Mouse (Mus musculus): Measurements from ENCODE around the gene Pygb. TPM values are rescaled to one million over a fixed set of nuclear protein-coding genes. Genes with fewer than 3 reads are reported as not detected.
A peak's percentile ranks its signal among the peaks of the same experiment; 100 is the strongest.

Pygb gene
- polyA plus RNA-seq, 1 experiment from 2014 or later, result 89.9 TPM

- Histone ChIP-seq H3K36me3 (peaks cover 93% of the 10 kb centered on the region), H3K4me3 (no peak overlapping the region), H3K9ac (no peak overlapping the region), H3K4me2 (replicated peaks) (no peak overlapping the region), H3K4me1 (no peaks in the 10 kb centered on the region), H3K27ac (no peak overlapping the region), H3K9me3 (no peaks in the 10 kb centered on the region), H3K27me3 (no peaks in the 10 kb centered on the region)
- 90% methylated on average over 4 of the region's 4 CpGs for WGBS
- ATAC-seq (ENCODE audit: insufficient number of reproducible peaks, insufficient read depth, low FRiP score, low TSS enrichment), result no peak
Measured at GRCm38 (mm10) chr2:150828654-150829053, 42.1 kb downstream of the Pygb start.

- 89% methylated on average over 2 of the region's 2 CpGs for WGBS
- no peak overlapping the region for H3K4me3 ChIP-seq
- no peak overlapping the region for H3K27ac ChIP-seq
- no peaks in the 10 kb centered on the region for H3K4me1 ChIP-seq
- H3K4me2 ChIP-seq (replicated peaks), result no peak overlapping the region
- H3K9me3 ChIP-seq, result no peaks in the 10 kb centered on the region
- H3K27me3 ChIP-seq, result no peaks in the 10 kb centered on the region
- ATAC-seq (ENCODE audit: insufficient number of reproducible peaks, insufficient read depth, low FRiP score, low TSS enrichment), result no peak
- H3K36me3 ChIP-seq, result peaks cover 88% of the 10 kb centered on the region
- no peak overlapping the region for H3K9ac ChIP-seq
Measured at GRCm38 (mm10) chr2:150830011-150830410, 43.5 kb downstream of the Pygb start.

- 92% methylated on average over 3 of the region's 3 CpGs for WGBS
- Histone ChIP-seq H3K27me3 (no peaks in the 10 kb centered on the region), H3K36me3 (peaks cover 85% of the 10 kb centered on the region), H3K4me3 (no peak overlapping the region), H3K9me3 (no peaks in the 10 kb centered on the region), H3K4me2 (replicated peaks) (no peak overlapping the region), H3K4me1 (no peaks in the 10 kb centered on the region), H3K27ac (no peak overlapping the region), H3K9ac (no peak overlapping the region)
- no peak for ATAC-seq (ENCODE audit: insufficient number of reproducible peaks, insufficient read depth, low FRiP score, low TSS enrichment)
Measured at GRCm38 (mm10) chr2:150830911-150831441, 44.4 kb downstream of the Pygb start.

- no peak for ATAC-seq (ENCODE audit: insufficient number of reproducible peaks, insufficient read depth, low FRiP score, low TSS enrichment)
- no peak overlapping the region for H3K27ac ChIP-seq
- H3K4me2 ChIP-seq (replicated peaks), result no peak overlapping the region
- no peak overlapping the region for H3K4me3 ChIP-seq
- peaks cover 78% of the 10 kb centered on the region for H3K36me3 ChIP-seq
- H3K9me3 ChIP-seq, result no peaks in the 10 kb centered on the region
- H3K27me3 ChIP-seq, result no peaks in the 10 kb centered on the region
- no peak overlapping the region for H3K9ac ChIP-seq
- WGBS, result 89% methylated on average over 7 of the region's 7 CpGs
- no peaks in the 10 kb centered on the region for H3K4me1 ChIP-seq
Measured at GRCm38 (mm10) chr2:150832029-150832428, 45.5 kb downstream of the Pygb start.

- Histone ChIP-seq H3K27me3 (no peaks in the 10 kb centered on the region), H3K4me2 (replicated peaks) (no peak overlapping the region), H3K36me3 (peaks cover 61% of the 10 kb centered on the region), H3K4me3 (no peak overlapping the region), H3K27ac (no peak overlapping the region), H3K9ac (no peak overlapping the region), H3K9me3 (no peaks in the 10 kb centered on the region), H3K4me1 (no peaks in the 10 kb centered on the region)
- no peak for ATAC-seq (ENCODE audit: insufficient number of reproducible peaks, insufficient read depth, low FRiP score, low TSS enrichment)
- WGBS, result 93% methylated on average over 7 of the region's 7 CpGs
Measured at GRCm38 (mm10) chr2:150834616-150835015, 48.1 kb downstream of the Pygb start.

GRCm38 (mm10) chr2:150835975-150836374 lies 49.4 kb downstream of the Pygb start:
- no peaks in the 10 kb centered on the region for H3K9me3 ChIP-seq
- H3K4me2 ChIP-seq (replicated peaks), result no peak overlapping the region
- WGBS, result 93% methylated on average over 4 of the region's 4 CpGs
- H3K9ac ChIP-seq, result no peak overlapping the region
- no peaks in the 10 kb centered on the region for H3K4me1 ChIP-seq
- peaks cover 49% of the 10 kb centered on the region for H3K36me3 ChIP-seq
- H3K27ac ChIP-seq, result no peak overlapping the region
- no peaks in the 10 kb centered on the region for H3K27me3 ChIP-seq
- no peak for ATAC-seq (ENCODE audit: insufficient number of reproducible peaks, insufficient read depth, low FRiP score, low TSS enrichment)
- H3K4me3 ChIP-seq, result no peak overlapping the region

- no peak for ATAC-seq (ENCODE audit: insufficient number of reproducible peaks, insufficient read depth, low FRiP score, low TSS enrichment)
- Histone ChIP-seq H3K9me3 (no peaks in the 10 kb centered on the region), H3K27me3 (no peaks in the 10 kb centered on the region), H3K4me1 (no peaks in the 10 kb centered on the region), H3K9ac (no peak overlapping the region), H3K4me2 (replicated peaks) (no peak overlapping the region), H3K4me3 (no peak overlapping the region), H3K27ac (no peak overlapping the region), H3K36me3 (peaks cover 40% of the 10 kb centered on the region)
- WGBS, result 77% methylated on average over 15 of the region's 15 CpGs
Measured at GRCm38 (mm10) chr2:150836906-150837305, 50.4 kb downstream of the Pygb start.

GRCm38 (mm10) chr2:150837781-150838180 lies 51.2 kb downstream of the Pygb start:
- H3K4me3 ChIP-seq, result no peak overlapping the region
- H3K4me1 ChIP-seq, result no peaks in the 10 kb centered on the region
- ATAC-seq (ENCODE audit: insufficient number of reproducible peaks, insufficient read depth, low FRiP score, low TSS enrichment), result 0 out of 2 replicates have a peak, but pooled peaks have one; percentile 32
- H3K9ac ChIP-seq, result no peak overlapping the region
- H3K9me3 ChIP-seq, result no peaks in the 10 kb centered on the region
- H3K36me3 ChIP-seq, result peaks cover 32% of the 10 kb centered on the region
- no peak overlapping the region for H3K4me2 ChIP-seq (replicated peaks)
- H3K27me3 ChIP-seq, result no peaks in the 10 kb centered on the region
- 86% methylated on average over 3 of the region's 3 CpGs for WGBS
- no peak overlapping the region for H3K27ac ChIP-seq

- no peaks in the 10 kb centered on the region for H3K27me3 ChIP-seq
- H3K4me1 ChIP-seq, result no peaks in the 10 kb centered on the region
- H3K4me3 ChIP-seq, result no peak overlapping the region
- H3K36me3 ChIP-seq, result 0 out of 2 replicates have a peak, but pooled peaks cover 17% of the 10 kb centered on the region
- no peak overlapping the region for H3K9ac ChIP-seq
- no peak overlapping the region for H3K4me2 ChIP-seq (replicated peaks)
- 80% methylated on average over 12 of the region's 12 CpGs for WGBS
- no peak for ATAC-seq (ENCODE audit: insufficient number of reproducible peaks, insufficient read depth, low FRiP score, low TSS enrichment)
- H3K27ac ChIP-seq, result no peak overlapping the region
- H3K9me3 ChIP-seq, result no peaks in the 10 kb centered on the region
Measured at GRCm38 (mm10) chr2:150839686-150840471, 53.3 kb downstream of the Pygb start.

- Histone ChIP-seq H3K9me3 (no peaks in the 10 kb centered on the region), H3K36me3 (0 out of 2 replicates have a peak, but pooled peaks cover 14% of the 10 kb centered on the region), H3K27me3 (no peaks in the 10 kb centered on the region), H3K4me3 (no peak overlapping the region), H3K4me1 (no peaks in the 10 kb centered on the region), H3K4me2 (replicated peaks) (no peak overlapping the region), H3K27ac (no peak overlapping the region), H3K9ac (no peak overlapping the region)
- WGBS, result 74% methylated on average over 11 of the region's 11 CpGs
- ATAC-seq (ENCODE audit: insufficient number of reproducible peaks, insufficient read depth, low FRiP score, low TSS enrichment), result no peak
Measured at GRCm38 (mm10) chr2:150841109-150841508, 54.6 kb downstream of the Pygb start.

GRCm38 (mm10) chr2:150842049-150842461 lies 55.5 kb downstream of the Pygb start:
- Histone ChIP-seq H3K36me3 (0 out of 2 replicates have a peak, but pooled peaks cover 10% of the 10 kb centered on the region), H3K4me1 (no peaks in the 10 kb centered on the region), H3K4me2 (replicated peaks) (no peak overlapping the region), H3K9ac (no peak overlapping the region), H3K27me3 (no peaks in the 10 kb centered on the region), H3K27ac (no peak overlapping the region), H3K9me3 (no peaks in the 10 kb centered on the region), H3K4me3 (no peak overlapping the region)
- 78% methylated on average over 7 of the region's 7 CpGs for WGBS
- ATAC-seq (ENCODE audit: insufficient number of reproducible peaks, insufficient read depth, low FRiP score, low TSS enrichment), result no peak

- no peak overlapping the region for H3K9ac ChIP-seq
- 76% methylated on average over 1 of the region's 1 CpGs for WGBS
- H3K27me3 ChIP-seq, result no peaks in the 10 kb centered on the region
- H3K36me3 ChIP-seq, result no peaks in the 10 kb centered on the region
- H3K4me3 ChIP-seq, result no peak overlapping the region
- H3K9me3 ChIP-seq, result no peaks in the 10 kb centered on the region
- ATAC-seq (ENCODE audit: insufficient number of reproducible peaks, insufficient read depth, low FRiP score, low TSS enrichment), result no peak
- H3K4me2 ChIP-seq (replicated peaks), result no peak overlapping the region
- no peaks in the 10 kb centered on the region for H3K4me1 ChIP-seq
- no peak overlapping the region for H3K27ac ChIP-seq
Measured at GRCm38 (mm10) chr2:150844798-150845197, 58.3 kb downstream of the Pygb start.
